Mouse (Mus musculus) kidney, postnatal 14 days (tissue): ENCODE measurements at regions not wholly inside any gene's neighbourhood (a gene's known extent, or its start where the extent isn't known, plus 50 kb on each side); places are given as distances from the start of the nearest gene placed in this dataset.
"Not testable (repeated sequence)": the region's sequence is repeated elsewhere in the genome, so short reads cannot be mapped to it uniquely, and the experiment has no call there.

Experiments used
- DNase-seq: peaks from one replicate; pipeline ENCODE4 v3.0.0; 2022; ENCODE audit warnings: mixed read lengths

GRCm38 (mm10) chr2:100918122-100918521 lies 706.4 kb upstream of the Rag2 start:
- DNase-seq = no peak

- no peak for DNase-seq
Observed at GRCm38 (mm10) chr2:100919537-100920212, 704.8 kb upstream of the Rag2 start.

DNA sequence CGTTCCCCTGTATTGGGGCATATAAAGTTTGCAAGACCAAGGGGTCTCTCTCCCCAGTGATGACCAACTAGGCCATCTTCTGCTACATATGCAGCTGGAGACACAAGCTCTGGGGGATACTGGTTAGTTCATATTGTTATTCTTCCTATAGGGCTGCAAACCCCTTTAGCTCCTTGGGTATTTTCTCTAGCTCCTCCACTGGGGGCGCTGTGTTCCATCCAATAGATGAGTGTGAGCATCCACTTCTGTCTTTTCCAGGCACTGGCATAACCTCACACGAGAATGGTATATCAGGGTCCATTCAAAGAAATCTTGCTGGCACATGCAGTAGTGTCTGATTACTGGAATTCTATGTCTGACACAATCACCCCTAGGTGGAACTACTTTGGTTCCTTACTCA lies 675.9 kb upstream of the Rag2 start:
- DNase-seq = not testable (repeated sequence)

DNA sequence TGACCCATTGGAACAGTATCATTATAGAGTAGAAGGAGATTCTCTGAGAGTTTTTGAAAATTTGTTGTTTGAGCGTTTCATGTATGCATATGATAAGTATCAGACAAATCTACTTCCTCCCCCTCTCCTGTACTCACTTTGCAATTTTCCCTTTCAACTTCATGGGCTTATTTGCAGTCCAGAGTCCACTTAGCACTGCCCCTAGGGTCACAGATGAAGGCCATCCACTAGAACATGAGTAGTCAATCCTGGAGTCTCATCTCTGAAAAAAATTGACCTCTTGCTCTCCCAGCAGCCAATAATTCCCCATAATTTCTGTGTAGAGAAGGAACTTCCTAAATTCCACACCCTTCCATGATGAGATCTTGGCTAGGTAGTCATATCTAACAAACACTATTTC lies 665.1 kb upstream of the Rag2 start:
- DNase-seq = no peak

DNA sequence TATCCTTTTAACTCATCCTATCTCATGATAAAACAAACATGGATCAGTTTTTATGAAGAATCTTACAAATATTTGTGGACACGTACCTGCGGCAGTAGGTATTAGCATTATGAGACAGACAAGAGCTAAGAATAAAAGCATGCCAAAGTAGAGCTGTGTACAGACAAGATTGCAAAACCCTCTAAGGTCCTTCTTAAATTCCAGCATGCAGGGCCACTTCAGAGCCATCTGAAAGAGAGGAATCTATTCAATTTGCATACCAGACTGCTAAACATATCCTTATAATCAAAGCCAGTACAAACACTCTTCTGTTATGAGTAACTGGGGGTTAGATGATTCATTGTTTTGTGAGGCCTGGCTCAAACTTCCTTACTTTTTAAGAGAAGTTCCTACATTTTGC lies 659.9 kb upstream of the Rag2 start:
- no peak for DNase-seq

- DNase-seq = no peak
Observed at GRCm38 (mm10) chr2:100977202-100977601, 647.3 kb upstream of the Rag2 start.

GRCm38 (mm10) chr2:100982362-100982761 lies 642.2 kb upstream of the Rag2 start:
- DNase-seq = no peak

GRCm38 (mm10) chr2:101015353-101015752 lies 609.2 kb upstream of the Rag2 start:
- DNase-seq = no peak

GRCm38 (mm10) chr2:101019384-101019783 lies 605.1 kb upstream of the Rag2 start:
- no peak for DNase-seq

- DNase-seq = no peak
Observed at GRCm38 (mm10) chr2:101021515-101021914, 603.0 kb upstream of the Rag2 start.

- DNase-seq = no peak
Observed at GRCm38 (mm10) chr2:101043050-101043449, 581.5 kb upstream of the Rag2 start.

- no peak for DNase-seq
Observed at GRCm38 (mm10) chr2:101062939-101063338, 561.6 kb upstream of the Rag2 start.

- no peak for DNase-seq
Observed at GRCm38 (mm10) chr2:101074990-101075389, 549.5 kb upstream of the Rag2 start.

DNA sequence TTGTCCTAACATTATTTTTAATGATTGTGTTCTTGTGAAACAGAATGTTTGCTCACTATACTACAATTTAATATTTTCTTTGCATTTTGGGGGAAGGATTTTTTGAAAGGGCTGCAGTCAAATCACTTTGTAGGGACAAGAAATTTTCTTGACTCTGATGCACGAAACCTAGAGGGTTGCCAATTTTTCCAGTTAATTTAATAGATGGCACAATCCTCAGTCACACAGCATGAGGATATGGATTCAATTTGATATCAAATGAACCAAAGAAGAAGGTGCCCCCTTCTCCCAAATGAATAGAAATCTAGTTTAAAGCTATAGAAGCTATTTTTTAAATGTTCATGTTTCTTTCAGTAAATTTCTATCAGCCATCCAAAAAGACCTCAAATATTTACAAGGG lies 544.3 kb upstream of the Rag2 start:
- no peak for DNase-seq

- no peak for DNase-seq
Observed at GRCm38 (mm10) chr2:101083813-101084212, 540.7 kb upstream of the Rag2 start.

DNA sequence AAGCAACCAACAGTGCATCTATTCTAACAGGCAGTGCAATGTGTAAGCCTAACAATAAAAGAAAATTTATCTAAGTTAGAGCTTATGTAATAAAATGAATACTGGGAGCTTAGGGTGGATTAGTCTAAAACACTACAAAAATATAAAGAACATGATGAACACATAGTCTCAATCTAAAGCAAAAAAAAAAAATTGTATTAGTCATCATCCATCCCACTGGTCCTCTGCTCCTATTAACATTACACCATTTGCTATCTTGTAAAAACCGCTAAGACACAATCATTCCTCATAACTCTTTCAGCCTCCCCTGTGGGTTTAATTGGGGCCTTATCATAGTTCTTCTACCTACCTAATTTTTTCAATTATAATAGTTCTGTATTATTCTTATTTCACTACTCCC lies 539.9 kb upstream of the Rag2 start:
- DNase-seq = no peak

- DNase-seq = no peak
Observed at GRCm38 (mm10) chr2:101107183-101107872, 517.2 kb upstream of the Rag2 start.

DNA sequence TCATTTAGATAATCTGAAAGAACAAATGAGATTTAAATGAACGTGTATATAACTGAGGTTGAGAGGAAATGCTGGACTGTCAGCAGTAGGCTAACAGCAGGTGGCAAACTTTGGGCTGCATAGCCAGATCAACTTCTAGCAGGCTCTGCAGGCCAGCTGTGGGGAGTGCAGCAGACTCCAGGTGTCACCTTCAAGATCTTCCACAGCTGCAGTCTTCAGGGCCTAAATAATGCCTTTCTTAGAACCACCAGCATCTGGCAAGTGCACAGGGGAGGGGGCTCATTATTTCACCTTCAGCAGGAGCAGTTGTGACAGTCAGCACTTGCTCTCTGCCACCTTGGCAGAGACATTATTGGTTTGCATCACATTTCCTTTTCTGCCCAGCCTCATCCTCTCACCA lies 487.7 kb upstream of the Rag2 start:
- DNase-seq = no peak

- no peak for DNase-seq
Observed at GRCm38 (mm10) chr2:101139931-101140330, 484.6 kb upstream of the Rag2 start.

GRCm38 (mm10) chr2:101156755-101157271 lies 467.7 kb upstream of the Rag2 start:
- DNase-seq = no peak

DNA sequence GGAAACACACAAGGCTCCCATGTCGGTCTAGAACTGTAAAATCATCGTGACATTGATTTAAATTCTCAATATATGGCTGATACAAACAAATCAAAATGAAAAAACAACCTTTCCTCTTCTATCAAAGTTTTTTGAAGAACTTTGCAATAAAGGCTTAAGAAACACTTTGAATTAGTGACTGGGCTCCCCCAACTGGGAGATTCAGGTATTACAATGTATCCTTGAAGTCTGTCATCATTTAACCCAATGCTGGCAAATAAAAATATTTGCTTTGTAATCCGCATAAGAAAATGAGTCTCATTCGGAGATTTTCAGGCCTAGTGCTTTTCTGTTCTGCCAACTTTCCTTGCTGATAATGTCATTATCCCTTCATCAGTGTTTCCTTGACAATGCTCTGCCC lies 465.2 kb upstream of the Rag2 start:
- DNase-seq = peak; percentile 41

DNA sequence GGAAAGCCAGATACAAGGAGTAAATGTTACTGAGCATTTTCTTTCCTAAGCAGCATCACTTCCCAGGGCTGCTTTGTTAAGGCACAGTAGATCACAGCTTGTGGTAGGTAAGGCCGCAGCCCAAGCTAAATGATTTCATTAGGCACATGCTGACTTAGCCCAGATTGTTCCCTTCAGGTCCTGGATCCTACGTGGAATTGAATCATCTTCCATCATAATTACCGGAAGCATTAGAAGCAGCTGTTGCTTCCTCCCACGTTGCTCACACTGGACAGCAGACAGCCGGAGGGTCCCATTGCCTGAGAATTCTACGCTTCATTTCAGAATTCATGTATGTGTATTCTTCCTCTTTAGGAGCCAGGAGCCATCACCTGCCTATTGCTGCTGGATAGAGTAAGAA lies 458.6 kb upstream of the Rag2 start:
- DNase-seq = no peak

DNA sequence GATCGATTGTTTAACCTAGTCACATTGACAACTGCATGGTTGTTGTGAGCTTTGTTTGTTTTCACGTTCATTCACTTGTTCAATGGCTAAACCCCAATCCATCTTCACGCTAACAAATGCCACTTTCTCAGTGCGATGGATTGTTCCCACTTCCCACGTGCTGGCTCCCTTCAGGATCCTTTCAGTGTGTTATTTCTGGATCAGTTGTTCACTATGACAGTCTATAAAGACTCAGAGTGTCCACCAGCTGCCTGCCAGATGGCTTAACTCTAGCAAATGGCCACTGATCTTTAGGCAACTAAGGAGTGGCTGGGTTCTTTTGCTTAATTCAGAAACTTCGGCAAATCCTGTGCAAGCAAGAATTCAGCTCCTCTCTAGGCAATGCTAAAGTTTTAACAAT lies 451.7 kb upstream of the Rag2 start:
- DNase-seq = peak; percentile 6

GRCm38 (mm10) chr2:101175124-101175523 lies 449.4 kb upstream of the Rag2 start:
- no peak for DNase-seq

DNA sequence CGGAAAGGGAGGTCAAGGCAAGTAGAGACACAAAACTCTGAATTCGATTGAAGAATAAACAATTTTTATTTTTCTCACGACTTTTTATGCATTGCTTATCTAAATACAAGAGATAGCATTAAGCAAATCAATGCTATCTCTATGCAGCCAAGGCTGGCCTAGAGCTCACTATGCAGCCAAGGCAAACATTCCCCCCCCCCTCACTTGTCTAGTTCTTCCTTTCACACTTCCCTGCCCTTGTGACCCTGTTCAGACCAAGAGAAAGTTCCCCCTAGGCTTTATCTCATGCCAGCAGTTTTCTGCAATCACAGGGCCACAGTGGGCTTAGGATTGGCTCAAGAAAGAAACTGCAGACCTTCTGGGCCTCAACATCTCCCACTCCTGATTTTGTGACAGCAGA lies 417.9 kb upstream of the Rag2 start:
- DNase-seq = no peak
